Mouse (Mus musculus) granulocyte monocyte progenitor cell, adult 5-6 weeks (primary cell): Measurements from ENCODE around the gene Mrps9. TPM values are rescaled to one million over a fixed set of nuclear protein-coding genes. Genes with fewer than 3 reads are reported as not detected.
A peak's percentile ranks its signal among the peaks of the same experiment; 100 is the strongest.
"Not testable (repeated sequence)": the region's sequence is repeated elsewhere in the genome, so short reads cannot be mapped to it uniquely, and the experiment has no call there.

Source experiments
- ATAC-seq: replicated peaks from 2 replicates; pipeline ENCODE4 v1.8.0; 2016; ENCODE audit warnings: mild to moderate bottlenecking, moderate TSS enrichment, inconsistent platforms; ENCODE audit not compliant: poor library complexity, severe bottlenecking
- total RNA-seq, 2 experiments: library from RNA; stranded (forward) in 1 of 2; stranded (reverse) in 1 of 2; fragments of 200-712, 200-1000 nt in 1 of 2; fragments of >200 nt in 1 of 2; fragmentation: Nextera tagmentation in 1 of 2; gene quantifications; 2 replicates each; pipeline ENCODE4 v1.2.3; 2014 to 2017

The Mrps9 gene
- 77.7 and 91.8 TPM in 2 replicates for total RNA-seq (2014; fragmentation: Nextera tagmentation)
- total RNA-seq (2017) = 83.1 and 85.3 TPM in 2 replicates

DNA sequence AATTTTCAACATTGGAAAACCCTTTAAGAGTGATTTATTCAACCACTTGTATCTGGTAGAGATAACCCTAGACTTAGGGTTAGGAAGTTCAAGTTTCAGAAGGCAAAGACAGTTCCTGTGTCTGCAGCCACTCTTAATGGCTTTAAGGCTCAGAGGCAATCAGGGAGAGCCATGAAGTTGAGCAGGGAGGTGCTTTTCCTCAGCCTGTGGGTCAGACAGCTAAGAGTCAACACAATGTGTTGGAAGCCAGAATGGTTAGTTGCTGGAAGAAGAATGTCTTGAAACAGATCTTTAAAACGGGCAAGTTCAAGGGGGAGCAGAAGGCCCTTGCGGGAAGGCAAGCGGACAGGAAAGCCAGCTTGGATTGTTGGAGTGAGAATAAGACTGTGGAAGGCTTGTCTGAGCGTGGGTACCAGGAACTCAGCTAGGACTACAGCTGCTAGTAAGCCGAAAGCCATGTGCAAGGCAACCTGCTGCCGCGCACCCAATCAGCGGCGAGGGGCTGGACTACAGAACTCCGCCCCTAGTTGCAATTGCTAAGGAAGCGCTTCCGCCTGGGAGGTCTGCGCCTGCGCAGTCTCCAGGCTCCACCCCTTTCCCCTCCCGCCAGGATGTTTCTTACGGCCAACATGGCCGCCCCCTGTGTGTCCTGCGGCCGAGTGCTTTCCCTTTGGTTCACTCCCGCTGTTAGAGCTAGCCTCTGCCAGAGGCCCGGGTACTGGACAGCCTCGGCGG is at the start of gene Mrps9:
Gene Mrps9 (plus strand): TSS at position 571 of the 735 bp plus-strand sequence.
- peak; percentile 99 for ATAC-seq

GRCm38 (mm10) chr1:42813301-42813845 is 37.7 kb upstream of the Mrps9 start:
- no peak for ATAC-seq

DNA sequence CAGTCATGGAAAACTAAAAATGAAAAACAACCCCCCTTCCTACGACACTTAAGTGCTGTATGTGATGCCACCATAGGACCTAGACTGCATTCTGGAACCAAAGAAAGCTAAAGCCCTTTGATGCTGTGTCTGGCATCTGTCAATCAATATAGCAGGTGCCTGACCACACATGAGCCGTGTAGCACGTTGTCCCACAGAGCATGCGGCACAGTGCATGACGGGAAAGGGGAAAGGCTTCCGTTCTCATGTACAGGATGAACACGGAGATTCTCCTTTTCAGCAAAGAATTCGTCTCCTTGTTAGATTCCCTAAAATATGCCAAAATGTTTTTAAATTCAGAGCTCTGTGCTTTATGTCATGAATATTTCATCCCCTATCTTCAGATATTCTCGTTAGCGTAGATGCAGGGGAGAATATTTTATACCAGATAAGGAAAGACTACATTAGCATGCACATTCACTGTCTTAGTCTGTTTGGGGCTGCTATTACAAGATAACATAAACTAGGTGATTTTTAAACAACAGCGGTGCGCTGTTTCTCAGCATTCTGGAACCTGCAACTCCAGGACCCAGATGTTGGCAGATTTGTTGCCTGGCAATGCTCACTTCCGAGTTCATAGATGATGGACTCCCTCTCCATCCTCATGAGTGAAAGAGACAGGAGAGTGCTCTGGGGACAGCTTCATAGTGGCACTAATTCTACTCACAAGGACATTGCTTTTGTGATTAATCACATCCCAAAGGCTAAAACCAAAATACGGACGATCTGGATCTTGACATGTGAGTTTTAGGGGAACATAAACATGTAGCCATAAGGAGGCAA is 36.0 kb upstream of the Mrps9 start:
- no peak for ATAC-seq

- ATAC-seq = peak; percentile 77
Measured at GRCm38 (mm10) chr1:42851398-42851767, 350 bp downstream of the Mrps9 start.

- no peak for ATAC-seq
Measured at GRCm38 (mm10) chr1:42851810-42852209, 777 bp downstream of the Mrps9 start.

DNA sequence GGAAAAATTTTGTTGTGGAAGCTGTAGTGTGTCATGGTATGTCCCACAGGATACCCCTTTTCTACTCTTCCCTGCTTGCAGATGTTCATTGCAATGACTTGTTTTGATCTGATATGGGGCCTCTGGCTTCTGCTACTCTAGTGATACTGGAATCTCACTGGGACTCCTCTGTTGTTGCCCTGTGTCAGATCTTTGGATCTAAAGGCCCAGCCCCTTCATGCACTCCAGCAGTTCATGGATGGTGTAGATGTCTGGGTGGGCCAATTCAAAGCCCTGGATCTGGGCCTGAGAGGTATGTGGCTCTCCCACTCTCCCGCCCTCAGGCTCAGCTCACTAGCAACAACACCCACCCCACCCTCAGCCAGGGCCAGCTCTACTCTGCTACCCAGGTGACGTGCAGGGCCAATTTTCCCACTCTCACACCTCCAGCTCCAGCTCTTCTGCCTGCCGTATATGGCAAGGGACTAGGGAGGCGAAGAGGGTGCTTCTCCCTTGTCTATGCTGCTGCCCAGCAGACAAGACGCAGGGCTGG is 13.8 kb downstream of the Mrps9 start:
- no peak for ATAC-seq

DNA sequence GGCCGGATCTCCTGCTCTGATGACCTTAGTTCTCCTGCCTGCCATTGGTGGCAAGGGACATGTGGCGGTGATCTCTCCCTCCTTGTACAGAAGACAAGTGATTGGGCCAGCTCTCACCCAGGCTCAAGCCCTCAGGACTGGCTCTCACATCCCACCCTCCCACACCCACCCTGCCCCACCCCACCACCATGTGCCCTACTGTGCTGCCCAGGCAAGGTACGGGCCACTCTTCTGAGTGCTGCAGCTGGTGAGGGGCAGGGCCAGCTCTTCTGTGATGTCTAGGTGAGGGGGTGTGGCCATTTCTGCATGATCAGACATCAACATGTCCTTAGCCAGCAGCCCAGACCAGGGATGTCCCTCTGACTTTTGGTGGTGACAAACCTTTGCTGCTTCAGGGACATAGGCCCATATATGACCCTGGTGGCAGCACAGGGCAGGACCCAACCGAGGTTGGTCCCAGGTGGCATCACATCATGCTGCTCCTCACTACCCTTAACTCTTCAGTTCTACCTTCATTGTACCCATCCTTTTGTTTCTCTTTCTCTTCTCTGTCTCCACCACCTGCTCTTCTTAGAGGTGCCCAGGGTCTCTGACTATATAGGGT is 14.4 kb downstream of the Mrps9 start:
- 0 out of 2 replicates have a peak, but pooled peaks have one; percentile 4 for ATAC-seq

DNA sequence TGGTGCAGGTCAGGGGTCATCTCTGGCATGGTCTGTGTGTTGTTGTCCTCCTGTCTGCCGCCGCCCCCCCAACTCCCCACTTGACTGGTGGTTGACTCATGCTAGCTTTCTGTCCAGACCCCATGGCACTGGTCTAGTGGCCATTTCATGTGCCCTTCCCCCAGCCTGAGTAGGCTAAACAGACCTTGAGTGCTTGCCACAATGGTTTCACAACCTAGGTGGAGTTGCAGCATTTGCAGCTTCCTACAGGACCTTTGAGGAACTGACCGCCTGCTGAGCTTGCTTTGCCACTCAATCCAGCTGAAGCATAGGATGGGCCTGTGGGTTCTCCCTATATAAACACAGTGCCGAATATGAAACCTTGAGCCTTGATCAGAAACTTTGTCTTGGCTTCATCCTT is 15.0 kb downstream of the Mrps9 start:
- ATAC-seq = peak; percentile 99

- ATAC-seq = no peak
Measured at GRCm38 (mm10) chr1:42867188-42867587, 16.2 kb downstream of the Mrps9 start.

- no peak for ATAC-seq
Measured at GRCm38 (mm10) chr1:42874174-42874573, 23.1 kb downstream of the Mrps9 start.

GRCm38 (mm10) chr1:42875271-42875670 is 24.2 kb downstream of the Mrps9 start:
- no peak for ATAC-seq

GRCm38 (mm10) chr1:42876463-42877093 is 25.5 kb downstream of the Mrps9 start:
- no peak for ATAC-seq

GRCm38 (mm10) chr1:42877264-42877663 is 26.2 kb downstream of the Mrps9 start:
- no peak for ATAC-seq

- ATAC-seq = no peak
Measured at GRCm38 (mm10) chr1:42878851-42879250, 27.8 kb downstream of the Mrps9 start.

DNA sequence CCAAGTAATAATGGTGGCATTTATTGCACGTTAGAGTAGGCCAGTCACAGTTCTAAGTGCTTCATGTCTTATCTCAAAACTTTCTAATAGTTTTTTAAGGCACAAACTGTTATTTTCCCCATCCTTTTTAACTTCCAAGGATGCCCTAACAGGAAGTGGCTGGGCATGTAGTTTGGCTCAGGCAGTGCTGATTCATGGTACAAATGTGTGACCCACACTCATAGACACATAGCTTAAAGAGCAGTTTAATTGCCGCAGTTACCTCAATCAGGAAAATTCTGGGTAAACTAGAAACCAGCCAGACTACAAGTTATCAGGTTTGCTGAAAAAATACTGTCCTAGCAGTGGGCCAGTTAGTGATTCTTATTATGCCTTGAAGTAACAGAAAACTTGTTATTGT is 31.2 kb downstream of the Mrps9 start:
- no peak for ATAC-seq

DNA sequence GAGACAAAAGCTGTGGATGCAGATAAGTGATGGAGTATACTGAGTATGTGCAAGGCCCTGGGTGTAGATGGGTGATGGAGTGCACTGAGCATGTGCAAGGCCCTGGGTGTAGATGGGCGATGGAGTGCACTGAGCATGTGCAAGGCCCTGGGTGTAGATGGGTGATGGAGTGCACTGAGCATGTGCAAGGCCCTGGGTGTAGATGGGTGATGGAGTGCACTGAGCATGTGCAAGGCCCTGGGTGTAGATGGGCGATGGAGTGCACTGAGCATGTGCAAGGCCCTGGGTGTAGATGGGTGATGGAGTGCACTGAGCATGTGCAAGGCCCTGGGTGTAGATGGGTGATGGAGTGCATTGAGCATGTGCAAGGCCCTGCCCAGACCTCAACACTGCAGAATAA is 32.4 kb downstream of the Mrps9 start:
- not testable (repeated sequence) for ATAC-seq

DNA sequence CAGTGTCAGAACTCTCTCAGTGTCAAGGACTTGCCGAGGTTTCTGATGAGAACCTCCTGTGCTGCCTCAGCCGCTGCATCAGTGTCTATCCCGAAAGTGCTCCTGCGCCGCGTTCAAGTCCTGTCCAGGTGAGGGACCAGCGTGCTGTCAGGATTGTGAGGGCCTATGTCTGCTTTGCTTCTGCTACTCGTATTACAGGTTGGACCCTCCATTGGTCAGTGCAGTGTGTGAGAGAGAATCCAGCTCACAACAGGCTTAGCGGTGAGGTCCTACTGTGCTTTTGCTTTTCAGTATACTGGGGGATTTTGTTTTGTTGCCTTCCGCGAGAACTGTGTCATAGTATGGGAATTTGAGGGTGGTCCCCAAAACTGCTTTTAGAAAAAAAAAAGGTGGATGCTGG is 36.8 kb downstream of the Mrps9 start:
- no peak for ATAC-seq

DNA sequence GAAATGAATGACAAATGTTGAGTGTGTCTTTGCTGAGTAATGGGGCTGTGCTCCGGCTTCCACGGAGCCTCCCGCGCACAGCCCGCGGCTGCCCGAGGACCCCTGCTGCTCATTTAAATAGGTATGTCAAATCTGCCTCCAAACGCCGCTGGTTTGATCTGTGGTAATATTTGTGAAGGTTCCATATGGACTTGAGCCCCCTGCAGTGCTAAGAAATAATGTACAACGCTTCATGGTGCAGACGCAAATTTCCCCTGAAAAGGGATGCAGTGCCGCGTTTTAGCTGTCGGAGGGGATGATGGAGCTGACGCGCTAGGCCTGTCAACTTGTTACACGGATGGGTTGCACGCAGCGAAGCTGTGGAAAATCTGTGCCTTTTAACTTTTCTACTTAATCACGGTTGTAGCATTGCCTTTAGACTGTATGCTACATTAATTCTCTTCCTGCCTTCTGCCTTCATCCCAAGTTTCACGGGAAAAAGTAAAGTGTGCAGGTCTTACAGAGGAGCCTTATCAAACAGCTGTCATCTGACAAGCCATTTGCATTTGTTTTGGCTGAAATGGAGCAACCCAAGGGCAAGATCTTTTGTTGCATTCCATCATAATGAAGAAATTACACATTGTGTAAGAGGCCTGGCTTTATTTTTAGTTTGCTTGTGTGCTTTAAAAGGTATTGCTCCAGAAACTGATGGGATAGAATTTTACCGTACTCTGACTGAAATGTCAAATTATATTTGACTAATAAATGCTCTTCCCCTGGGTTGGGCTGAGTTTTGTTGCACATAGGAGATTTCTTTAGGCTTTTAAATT is 37.7 kb downstream of the Mrps9 start:
- ATAC-seq = no peak

DNA sequence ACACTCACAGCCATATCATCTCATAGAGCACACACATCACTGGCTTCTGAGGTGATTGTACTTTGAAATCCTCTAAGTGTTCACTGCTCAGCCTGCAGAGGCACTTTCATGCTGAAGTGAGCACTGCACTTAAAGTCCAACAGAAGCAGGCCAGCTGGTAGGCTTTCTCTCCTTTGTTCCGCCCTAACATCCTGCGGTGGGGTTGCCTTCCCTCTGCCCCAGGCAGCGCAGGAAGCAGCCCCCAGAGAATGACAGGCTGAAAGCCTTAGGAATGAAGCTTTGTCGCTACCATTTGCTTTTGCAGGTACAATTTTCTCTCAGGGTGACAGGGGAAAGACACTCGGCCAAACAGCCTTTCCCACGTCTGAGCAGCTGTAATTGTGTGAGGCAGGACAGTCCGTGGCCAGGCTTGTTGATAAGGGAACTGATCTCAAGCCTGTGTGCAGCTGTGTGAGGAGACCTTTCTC is 38.4 kb downstream of the Mrps9 start:
- ATAC-seq = no peak
